ENCODE assay signal across 28 mouse cellular contexts in genomic region chr6:77556181-77556580, GRCm38 (mm10).
"Had no signal": no experiment of that assay in that cellular context is flagged by ENCODE, and none has a peak within 500 bp of the region (broad histone marks: within the 10 kb centered on the region; RNA-seq: fewer than 3 reads in every experiment).

No protein-coding gene starts in this region.

- H3K4me3 ChIP-seq: embryonic facial prominence, embryonic 10.5 days; embryonic facial prominence, embryonic 12.5 days; embryonic facial prominence, embryonic 13.5 days; embryonic facial prominence, embryonic 15.5 days; erythroblast, embryonic 14.5 days; forebrain, embryonic 10.5 days; forebrain, embryonic 12.5 days; forebrain, embryonic 13.5 days; forebrain, embryonic 15.5 days; gastrocnemius, adult 2 months; heart, adult 2 months had no signal

- ATAC-seq: forebrain, embryonic 13.5 days; forebrain, embryonic 14.5 days; forebrain, embryonic 15.5 days; forebrain, embryonic 16.5 days; forebrain, postnatal 0 days had no signal

- H3K27ac ChIP-seq: embryonic facial prominence, embryonic 10.5 days; embryonic facial prominence, embryonic 12.5 days; embryonic facial prominence, embryonic 13.5 days; embryonic facial prominence, embryonic 15.5 days; forebrain, embryonic 10.5 days; forebrain, embryonic 12.5 days; forebrain, embryonic 13.5 days; forebrain, embryonic 15.5 days; gastrocnemius, adult 2 months; heart, adult 2 months had no signal

- DNase-seq: cerebellum, adult 8-10 months; cerebellum, adult 9-10 months; cerebellum, adult 9-11 months; cerebellum, postnatal 10 days; cerebellum, postnatal 14 days; cerebellum, postnatal 25 days; cerebellum, postnatal 36 days; embryo, embryonic 11 days; forebrain, postnatal 0 days; gastrocnemius, adult 2 months; gastrocnemius, postnatal 10 days; gastrocnemius, postnatal 14 days; gastrocnemius, postnatal 25 days; gastrocnemius, postnatal 36 days; heart, adult 11 months; heart, adult 18-20 months; heart, adult 2 months had no signal

- H3K4me2 ChIP-seq: embryonic facial prominence, embryonic 12.5 days; embryonic facial prominence, embryonic 13.5 days; embryonic facial prominence, embryonic 15.5 days; forebrain, embryonic 12.5 days; forebrain, embryonic 13.5 days; forebrain, embryonic 15.5 days had no signal

- H3K4me1 ChIP-seq: embryonic facial prominence, embryonic 10.5 days; embryonic facial prominence, embryonic 12.5 days; embryonic facial prominence, embryonic 13.5 days; embryonic facial prominence, embryonic 15.5 days; forebrain, embryonic 10.5 days; forebrain, embryonic 12.5 days; forebrain, embryonic 13.5 days; forebrain, embryonic 15.5 days had no signal

- H3K36me3 ChIP-seq: embryonic facial prominence, embryonic 10.5 days; embryonic facial prominence, embryonic 12.5 days; embryonic facial prominence, embryonic 13.5 days; embryonic facial prominence, embryonic 15.5 days; forebrain, embryonic 10.5 days; forebrain, embryonic 12.5 days; forebrain, embryonic 15.5 days had no signal

- H3K9me3 ChIP-seq: embryonic facial prominence, embryonic 10.5 days; embryonic facial prominence, embryonic 12.5 days; embryonic facial prominence, embryonic 13.5 days; embryonic facial prominence, embryonic 15.5 days; forebrain, embryonic 10.5 days; forebrain, embryonic 12.5 days; forebrain, embryonic 13.5 days; forebrain, embryonic 15.5 days had no signal

- H3K9ac ChIP-seq: embryonic facial prominence, embryonic 12.5 days; embryonic facial prominence, embryonic 13.5 days; embryonic facial prominence, embryonic 15.5 days; forebrain, embryonic 12.5 days; forebrain, embryonic 13.5 days; forebrain, embryonic 15.5 days; forebrain, postnatal 0 days had no signal

- H3K27me3 ChIP-seq: embryonic facial prominence, embryonic 12.5 days; embryonic facial prominence, embryonic 13.5 days; embryonic facial prominence, embryonic 15.5 days; forebrain, embryonic 12.5 days; forebrain, embryonic 13.5 days; forebrain, embryonic 15.5 days had no signal
